Mouse (Mus musculus) liver, embryonic 14.5 days (tissue): Measurements from ENCODE around the gene Gm11213.

ENCODE experiments used
- CTCF ChIP-seq: IDR thresholded peaks from 2 replicates; pipeline ENCODE4 v1.5.1; 2016; ENCODE audit warnings: antibody characterized with exemption, low read depth, control low read depth
- EP300 ChIP-seq: IDR thresholded peaks from 2 replicates; pipeline ENCODE4 v1.6.1; 2016; ENCODE audit warnings: antibody characterized with exemption, low read depth

- TF ChIP-seq CTCF: no peak
- no peak for TF ChIP-seq EP300
Observed at GRCm38 (mm10) chr4:63627111-63627510, 22.1 kb upstream of the Gm11213 start.
